Mouse (Mus musculus): ENCODE measurements around the gene Ttc6.

Ttc6 gene

GRCm38 (mm10) chr12:57650011-57650410 lies 86.1 kb downstream of the Ttc6 start:
- DNase-seq (ENCODE audit: extremely low spot score, low read depth, low spot score), result no peak

- no peak for DNase-seq (ENCODE audit: extremely low spot score, low read depth, low spot score)
These were observed 86.8 kb downstream of the Ttc6 start for GRCm38 (mm10) chr12:57650677-57651076.

- no peak for DNase-seq (ENCODE audit: extremely low spot score, low read depth, low spot score)
These were observed 99.2 kb downstream of the Ttc6 start for GRCm38 (mm10) chr12:57662986-57663674.

GRCm38 (mm10) chr12:57672414-57672813 lies 108.5 kb downstream of the Ttc6 start:
- no peak for DNase-seq (ENCODE audit: extremely low spot score, low read depth, low spot score)

GRCm38 (mm10) chr12:57684967-57685423 lies 121.1 kb downstream of the Ttc6 start:
- no peak for DNase-seq (ENCODE audit: extremely low spot score, low read depth, low spot score)

- DNase-seq (ENCODE audit: extremely low spot score, low read depth, low spot score), result no peak
These were observed 146.1 kb downstream of the Ttc6 start for GRCm38 (mm10) chr12:57709966-57710365.

GRCm38 (mm10) chr12:57764720-57765119 lies 200.8 kb downstream of the Ttc6 start:
- DNase-seq (ENCODE audit: extremely low spot score, low read depth, low spot score), result no peak

GRCm38 (mm10) chr12:57776290-57776997 lies 212.5 kb downstream of the Ttc6 start:
- no peak for DNase-seq (ENCODE audit: extremely low spot score, low read depth, low spot score)

- no peak for DNase-seq (ENCODE audit: extremely low spot score, low read depth, low spot score)
These were observed 218.0 kb downstream of the Ttc6 start for GRCm38 (mm10) chr12:57781926-57782325.

GRCm38 (mm10) chr12:57787471-57787870 lies 223.6 kb downstream of the Ttc6 start:
- no peak for DNase-seq (ENCODE audit: extremely low spot score, low read depth, low spot score)

Measured in hindlimb bud, embryonic 11.5 days (tissue).